Mouse (Mus musculus): ENCODE data around the gene Ifng. TPM values are rescaled to one million over a fixed set of nuclear protein-coding genes. Genes with fewer than 3 reads are reported as not detected.

Gene Ifng
- 0.15 TPM in 1 of 2 replicates, not detected in the other for polyA plus RNA-seq (2015; fragmentation: Nextera tagmentation; extraction: Ambion mirVana)

DNA sequence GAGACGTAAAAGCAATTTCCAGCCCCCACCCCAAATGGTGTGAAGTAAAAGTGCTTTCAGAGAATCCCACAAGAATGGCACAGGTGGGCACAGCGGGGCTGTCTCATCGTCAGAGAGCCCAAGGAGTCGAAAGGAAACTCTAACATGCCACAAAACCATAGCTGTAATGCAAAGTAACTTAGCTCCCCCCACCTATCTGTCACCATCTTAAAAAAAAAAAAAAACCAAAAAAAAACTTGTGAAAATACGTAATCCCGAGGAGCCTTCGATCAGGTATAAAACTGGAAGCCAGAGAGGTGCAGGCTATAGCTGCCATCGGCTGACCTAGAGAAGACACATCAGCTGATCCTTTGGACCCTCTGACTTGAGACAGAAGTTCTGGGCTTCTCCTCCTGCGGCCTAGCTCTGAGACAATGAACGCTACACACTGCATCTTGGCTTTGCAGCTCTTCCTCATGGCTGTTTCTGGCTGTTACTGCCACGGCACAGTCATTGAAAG, at the start of gene Ifng:
Gene Ifng (plus strand): TSS at position 305 of the 499 bp plus-strand sequence.

Other genes with a start within 250 kb of the Ifng start
- gene Il22, start 236.1 kb upstream of the Ifng start, polyA plus RNA-seq (2015; fragmentation: Nextera tagmentation; extraction: Ambion mirVana) = not detected in 2 replicates
- 0.09 TPM in 1 of 2 replicates, not detected in the other for gene Gm32717, start 200.3 kb upstream of the Ifng start, polyA plus RNA-seq (2015; fragmentation: Nextera tagmentation; extraction: Ambion mirVana)
- gene Gm32802, start 182.4 kb upstream of the Ifng start, polyA plus RNA-seq (2015; fragmentation: Nextera tagmentation; extraction: Ambion mirVana) = 0.09 TPM in 1 of 2 replicates, not detected in the other
- gene Iltifb, start 146.0 kb upstream of the Ifng start, polyA plus RNA-seq (2015; fragmentation: Nextera tagmentation; extraction: Ambion mirVana) = 0.19 TPM in 1 of 2 replicates, not detected in the other
- gene Gm9040, start 114.1 kb upstream of the Ifng start, polyA plus RNA-seq (2015; fragmentation: Nextera tagmentation; extraction: Ambion mirVana) = not detected in 2 replicates
- not detected in 2 replicates for gene Gm9044, start 108.6 kb upstream of the Ifng start, polyA plus RNA-seq (2015; fragmentation: Nextera tagmentation; extraction: Ambion mirVana)
- not detected in 2 replicates for gene Gm9045, start 103.2 kb upstream of the Ifng start, polyA plus RNA-seq (2015; fragmentation: Nextera tagmentation; extraction: Ambion mirVana)
- not detected in 2 replicates for gene Gm9046, start 97.8 kb upstream of the Ifng start, polyA plus RNA-seq (2015; fragmentation: Nextera tagmentation; extraction: Ambion mirVana)
- gene Gm9048, start 92.4 kb upstream of the Ifng start, polyA plus RNA-seq (2015; fragmentation: Nextera tagmentation; extraction: Ambion mirVana) = not detected in 2 replicates
- not detected in 2 replicates for gene Gm9049, start 86.9 kb upstream of the Ifng start, polyA plus RNA-seq (2015; fragmentation: Nextera tagmentation; extraction: Ambion mirVana)